Mouse (Mus musculus) heart, embryonic 12.5 days (tissue): ENCODE measurements around the gene Abca9. TPM values are rescaled to one million over a fixed set of nuclear protein-coding genes. Genes with fewer than 3 reads are reported as not detected.

Source experiments
- ATAC-seq: fragments of 200-750 bp; cut with Nextera tagmentation; 2 replicates; pipeline ENCODE4 v1.8.0; 2017; ENCODE audit warnings: moderate TSS enrichment, moderate library complexity; ENCODE audit not compliant: insufficient number of reproducible peaks, low FRiP score
- H3K27ac ChIP-seq: fragments of 300-500 bp; sonication (generic); 2 replicates; pipeline ENCODE4 v1.5.1; 2016; ENCODE audit warnings: mild to moderate bottlenecking, moderate library complexity; ENCODE audit not compliant: poor library complexity, severe bottlenecking
- H3K27me3 ChIP-seq: fragments of 300-500 bp; sonication (generic); replicated peaks from 2 replicates; pipeline ENCODE4 v1.6.1; 2016; ENCODE audit warnings: mild to moderate bottlenecking, moderate library complexity
- H3K36me3 ChIP-seq: fragments of 300-500 bp; sonication (generic); 2 replicates; pipeline ENCODE4 v1.6.1; 2016; ENCODE audit warnings: mild to moderate bottlenecking, moderate library complexity
- H3K4me1 ChIP-seq: fragments of 300-500 bp; sonication (generic); replicated peaks from 2 replicates; pipeline ENCODE4 v1.6.1; 2016; ENCODE audit warnings: mild to moderate bottlenecking
- H3K4me2 ChIP-seq: fragments of 300-500 bp; sonication (generic); 2 replicates; pipeline ENCODE4 v1.6.1; 2016; ENCODE audit warnings: mild to moderate bottlenecking, moderate library complexity
- H3K4me3 ChIP-seq: fragments of 300-500 bp; sonication (generic); 2 replicates; pipeline ENCODE4 v1.5.1; 2016; ENCODE audit warnings: mild to moderate bottlenecking
- H3K9ac ChIP-seq: fragments of 300-500 bp; sonication (generic); 2 replicates; pipeline ENCODE4 v1.6.1; 2016; ENCODE audit warnings: mild to moderate bottlenecking, moderate library complexity
- H3K9me3 ChIP-seq: fragments of 300-500 bp; sonication (generic); replicated peaks from 2 replicates; pipeline ENCODE4 v1.6.1; 2016; ENCODE audit warnings: mild to moderate bottlenecking, moderate library complexity
- WGBS: fragments of 180-500 bp; shearing (Covaris S2); methylation state at CpG from one replicate; pipeline ENCODE4 v1.1.7; 2016; 5-methylcytosine and 5-hydroxymethylcytosine counted together
- polyA plus RNA-seq: library from polyadenylated mRNA; unstranded; fragments of >200 nt; fragmentation: Nextera tagmentation; extraction: Ambion mirVana; gene quantifications from 2 replicates; pipeline ENCODE4 v1.2.1, GENCODE M21; 2016

Gene Abca9
- polyA plus RNA-seq, 1 experiment from 2014 or later = 1.7 TPM

DNA sequence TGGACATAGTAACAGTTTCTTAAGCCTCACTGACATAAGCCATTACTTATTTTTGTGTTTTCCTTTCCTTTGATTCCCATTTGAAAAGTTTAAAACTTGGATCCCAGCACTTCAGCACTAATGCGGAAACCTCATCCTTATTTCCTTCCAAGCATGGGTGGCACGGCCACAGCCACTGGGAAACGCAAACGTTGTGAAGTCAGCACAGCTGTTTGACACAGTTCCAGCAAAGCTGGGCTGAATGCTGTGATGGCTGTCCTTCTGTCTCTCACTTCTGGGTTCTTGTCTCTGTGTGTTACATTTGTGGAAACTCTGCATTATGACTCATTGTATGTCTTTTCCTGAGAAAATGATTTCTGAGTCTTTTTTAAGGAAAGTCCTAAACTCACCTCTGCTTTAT lies 107.0 kb downstream of the Abca9 start:
- Histone ChIP-seq H3K4me2 (no peak overlapping the region), H3K36me3 (no peaks in the 10 kb centered on the region), H3K9ac (no peak overlapping the region), H3K4me1 (no peaks in the 10 kb centered on the region), H3K27me3 (no peaks in the 10 kb centered on the region), H3K27ac (no peak overlapping the region), H3K9me3 (no peaks in the 10 kb centered on the region), H3K4me3 (no peak overlapping the region)
- no peak for ATAC-seq
- 54% methylated on average over 4 of the region's 4 CpGs for WGBS

DNA sequence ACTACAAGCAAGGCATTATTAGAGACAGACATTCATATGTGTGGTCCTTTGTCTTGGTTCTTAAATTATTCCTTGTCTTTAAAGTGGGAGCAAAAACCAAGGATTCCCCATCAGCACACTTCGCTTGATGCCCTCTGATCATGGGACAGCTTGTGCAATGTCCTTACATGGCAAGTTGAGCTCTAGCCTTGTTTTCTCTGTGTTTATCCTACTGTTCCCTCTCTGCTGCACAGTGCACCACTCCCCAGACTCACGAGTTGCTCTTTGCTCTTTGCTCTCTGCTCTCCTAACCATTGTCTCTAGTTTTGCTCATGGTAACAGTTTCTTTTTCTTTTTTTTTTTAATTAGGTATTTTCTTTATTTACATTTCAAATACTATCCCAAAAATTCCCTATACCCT lies 107.9 kb downstream of the Abca9 start:
- Histone ChIP-seq H3K4me2 (no peak overlapping the region), H3K36me3 (no peaks in the 10 kb centered on the region), H3K27me3 (no peaks in the 10 kb centered on the region), H3K4me1 (no peaks in the 10 kb centered on the region), H3K4me3 (no peak overlapping the region), H3K9ac (no peak overlapping the region), H3K9me3 (no peaks in the 10 kb centered on the region), H3K27ac (no peak overlapping the region)
- ATAC-seq = no peak
- WGBS = 71% methylated on average over 2 of the region's 2 CpGs

DNA sequence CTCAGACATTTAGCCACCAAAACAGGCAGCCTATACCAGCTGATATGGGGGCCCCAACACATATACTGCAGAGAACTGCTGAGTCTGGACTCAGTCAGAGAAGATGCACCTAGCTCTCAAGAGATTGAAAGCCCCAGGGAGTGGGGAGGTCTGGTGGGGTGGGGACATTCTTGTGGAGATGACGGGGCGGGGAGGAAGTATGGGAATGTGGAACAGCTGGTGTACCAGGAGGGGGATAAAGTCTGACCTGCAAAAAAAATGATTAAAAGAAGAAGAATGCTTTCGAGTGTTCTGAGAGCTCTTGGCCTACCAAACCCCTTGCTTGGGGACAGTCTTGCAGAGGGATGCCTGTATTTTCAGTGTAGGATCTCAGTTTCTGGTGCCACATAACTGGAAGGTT lies 114.3 kb downstream of the Abca9 start:
- WGBS = 67% methylated on average over 3 of the region's 3 CpGs
- H3K9me3 ChIP-seq = no peaks in the 10 kb centered on the region
- H3K27ac ChIP-seq = no peak overlapping the region
- H3K9ac ChIP-seq = no peak overlapping the region
- H3K36me3 ChIP-seq = no peaks in the 10 kb centered on the region
- no peaks in the 10 kb centered on the region for H3K27me3 ChIP-seq
- H3K4me1 ChIP-seq = no peaks in the 10 kb centered on the region
- no peak overlapping the region for H3K4me2 ChIP-seq
- ATAC-seq = no peak
- no peak overlapping the region for H3K4me3 ChIP-seq

Other genes with a start within 250 kb of the Abca9 start
- gene Abca8b, start 172.4 kb downstream of the Abca9 start, polyA plus RNA-seq = 0.78 and 0.81 TPM in 2 replicates
- gene Abca8a, start 72.2 kb downstream of the Abca9 start, polyA plus RNA-seq = 0.10 TPM in 2 replicates
- gene Abca6, start 83.6 kb upstream of the Abca9 start, polyA plus RNA-seq = 0.54 and 0.64 TPM in 2 replicates
- 2.6 TPM in 2 replicates for gene Abca5, start 169.5 kb upstream of the Abca9 start, polyA plus RNA-seq
- gene Map2k6, start 230.9 kb upstream of the Abca9 start, polyA plus RNA-seq = 13.7 and 17.4 TPM in 2 replicates